23 mouse cellular contexts compared by ENCODE assay signal in the genomic region with DNA sequence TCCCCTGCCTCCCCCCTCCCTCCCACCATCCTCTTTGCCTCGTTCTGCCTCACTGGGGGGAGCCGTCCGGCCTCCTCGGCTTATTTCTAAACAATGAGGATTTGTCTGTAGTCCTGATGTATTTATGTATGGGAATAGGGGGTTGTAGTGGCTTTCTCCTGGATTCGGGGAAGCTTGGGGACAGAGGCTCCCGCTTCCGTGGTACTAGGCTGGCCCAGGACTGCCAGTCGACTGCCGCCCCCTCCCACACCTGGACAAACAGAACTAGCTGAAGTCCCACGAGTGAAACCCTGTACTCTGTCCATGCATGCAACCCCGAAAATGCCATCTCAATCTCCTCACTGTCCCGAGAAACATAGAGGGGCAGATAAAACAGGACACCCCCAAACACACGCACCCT. TPM values are rescaled to one million over a fixed set of nuclear protein-coding genes. Genes with fewer than 3 reads are reported as not detected.
A peak's percentile ranks its signal among the peaks of the same experiment; 100 is the strongest.
DNase-seq lines count a peak whose midpoint lies in the region; ATAC-seq and TF ChIP-seq lines count a peak whose summit lies in the region.
"Had no signal": no experiment of that assay in that cellular context is flagged by ENCODE, and none has a peak within 500 bp of the region (broad histone marks: within the 10 kb centered on the region; RNA-seq: fewer than 3 reads in every experiment).

No protein-coding gene starts in this region.

- H3K36me3 ChIP-seq in neural tube, embryonic 15.5 days = no peaks in the 10 kb centered on the region
- no peaks in the 10 kb centered on the region for H3K36me3 ChIP-seq in limb, embryonic 11.5 days (ENCODE audit: control insufficient read depth, insufficient read depth, low read length)
- no peaks in the 10 kb centered on the region for H3K36me3 ChIP-seq in thymus, adult 2 months (ENCODE audit: control insufficient read depth, insufficient read depth, low read length)
- H3K36me3 ChIP-seq: heart, embryonic 12.5 days; midbrain, embryonic 12.5 days; stomach, embryonic 15.5 days had no signal

- H3K27me3 ChIP-seq in neural tube, embryonic 15.5 days (replicated peaks) = peaks cover 97% of the 10 kb centered on the region
- H3K27me3 ChIP-seq in limb, embryonic 11.5 days (ENCODE audit: control insufficient read depth, insufficient read depth, low read length) = peaks cover 37% of the 10 kb centered on the region
- peaks cover 41% of the 10 kb centered on the region for H3K27me3 ChIP-seq in thymus, adult 2 months (ENCODE audit: control insufficient read depth, insufficient read depth, low read length)
- H3K27me3 ChIP-seq: Patski had no signal

- H3K4me1 ChIP-seq in neural tube, embryonic 15.5 days = peaks cover 25% of the 10 kb centered on the region
- H3K4me1 ChIP-seq in limb, embryonic 11.5 days (ENCODE audit: control insufficient read depth, insufficient read depth, low read length) = peaks cover 44% of the 10 kb centered on the region
- peaks cover 24% of the 10 kb centered on the region for H3K4me1 ChIP-seq in thymus, adult 2 months (replicated peaks; ENCODE audit: control insufficient read depth, insufficient read depth, low read length)

- ATAC-seq in neural tube, embryonic 15.5 days (ENCODE audit: low FRiP score) = no peak
- ATAC-seq in limb, embryonic 11.5 days (ENCODE audit: insufficient number of reproducible peaks, low FRiP score, low TSS enrichment, low read depth) = no peak
- ATAC-seq: liver, postnatal 0 days; Patski had no signal

- H3K27ac ChIP-seq in gastrocnemius, adult 2 months = peak overlapping the region; percentile 98
- H3K27ac ChIP-seq in neural tube, embryonic 15.5 days (replicated peaks) = no peak overlapping the region
- no peak overlapping the region for H3K27ac ChIP-seq in limb, embryonic 11.5 days (replicated peaks; ENCODE audit: low read depth, low read length)
- no peak overlapping the region for H3K27ac ChIP-seq in thymus, adult 2 months (ENCODE audit: control insufficient read depth, insufficient read depth, low read length)
- H3K27ac ChIP-seq: midbrain, embryonic 12.5 days; stomach, embryonic 15.5 days had no signal

- peak overlapping the region; percentile 80 for H3K4me3 ChIP-seq in gastrocnemius, adult 2 months
- H3K4me3 ChIP-seq in neural tube, embryonic 15.5 days (replicated peaks) = no peak overlapping the region
- no peak overlapping the region for H3K4me3 ChIP-seq in limb, embryonic 11.5 days (ENCODE audit: low read depth, low read length)
- no peak overlapping the region for H3K4me3 ChIP-seq in thymus, adult 2 months (ENCODE audit: control insufficient read depth, insufficient read depth, low read length)
- H3K4me3 ChIP-seq: heart, embryonic 12.5 days; midbrain, embryonic 12.5 days; stomach, embryonic 15.5 days had no signal

- no peak overlapping the region for H3K9ac ChIP-seq in neural tube, embryonic 15.5 days (replicated peaks)
- H3K9ac ChIP-seq in limb, embryonic 11.5 days (ENCODE audit: low read length) = no peak overlapping the region
- H3K9ac ChIP-seq: heart, embryonic 12.5 days; liver, postnatal 0 days; midbrain, embryonic 12.5 days; stomach, embryonic 15.5 days had no signal

- no peak overlapping the region for H3K4me2 ChIP-seq in neural tube, embryonic 15.5 days
- peak overlapping the region; percentile 25; the same call in 1 of the 2 replicates for H3K4me2 ChIP-seq in limb, embryonic 11.5 days (ENCODE audit: low read depth, severe bottlenecking)
- H3K4me2 ChIP-seq: heart, embryonic 12.5 days; midbrain, embryonic 12.5 days; stomach, embryonic 15.5 days had no signal

- no peaks in the 10 kb centered on the region for H3K9me3 ChIP-seq in neural tube, embryonic 15.5 days (replicated peaks)
- H3K9me3 ChIP-seq in limb, embryonic 11.5 days (ENCODE audit: control insufficient read depth, low read length) = no peaks in the 10 kb centered on the region
- H3K9me3 ChIP-seq: heart, embryonic 12.5 days; midbrain, embryonic 12.5 days; stomach, embryonic 15.5 days had no signal

- no peak for TF ChIP-seq POLR2A in thymus, adult 2 months (IDR thresholded peaks at IDR 0.05; ENCODE audit: control insufficient read depth, extremely low read depth, insufficient read depth, low read length, poor library complexity)

- no peak for TF ChIP-seq CTCF in gastrocnemius, adult 2 months (IDR thresholded peaks at IDR 0.05)
- no peak for TF ChIP-seq CTCF in thymus, adult 2 months (IDR thresholded peaks at IDR 0.05; ENCODE audit: borderline replicate concordance, control insufficient read depth, extremely low read depth, insufficient read depth, low read length, poor library complexity)

- WGBS in neural tube, embryonic 15.5 days = 2% methylated on average over 13 of the region's 13 CpGs
- 1% methylated on average over 13 of the region's 13 CpGs for WGBS in limb, embryonic 11.5 days
- 11% methylated on average over 13 of the region's 13 CpGs for WGBS in thymus, adult 2 months

- DNase-seq in gastrocnemius, adult 2 months = peak; percentile 22
- DNase-seq in gastrocnemius, postnatal 25 days = no peak
- DNase-seq in neural tube, embryonic 10.5 days (ENCODE audit: extremely low spot score, low spot score) = peak; percentile 50
- peak; percentile 43 for DNase-seq in limb, embryonic 11.5 days (ENCODE audit: low spot score)
- DNase-seq in lung, adult 18-20 months = no peak
- DNase-seq in right cerebral cortex, postnatal 10 days (ENCODE audit: low spot score in 2 of 2) = no peak
- DNase-seq in thymus, adult 2 months = no peak
- DNase-seq: adrenal gland, postnatal 25 days; cerebellum, adult 2 months; gastrocnemius, postnatal 36 days; heart, postnatal 4 days; kidney, adult 18-20 months; kidney, postnatal 14 days; layer of hippocampus, adult 9-11 months; liver; liver, postnatal 0 days; right cerebral cortex, postnatal 14 days had no signal

- intact Hi-C loops in gastrocnemius, adult 2 months (cut with DNase I) = no loop called here

RNA-seq across cellular contexts. Expression of gene Six1, which starts 3.4 kb away (rescaled TPM):
- 10 to 100 TPM; 59.8 to 68.4 TPM for total RNA-seq in gastrocnemius, adult 2 months (2021)
- total RNA-seq in gastrocnemius, postnatal 25 days (2021) = 10 to 100 TPM; 47.7 to 51.0 TPM
- polyA plus RNA-seq in neural tube, embryonic 15.5 days (2015; fragmentation: Nextera tagmentation; extraction: Ambion mirVana) = 2.8 and 6.8 TPM in 2 replicates
- 58.5 and 66.4 TPM in 2 replicates for polyA plus RNA-seq in limb, embryonic 11.5 days (2014; fragmentation: Nextera tagmentation; extraction: Ambion mirVana)
- polyA plus RNA-seq in thymus, adult 2 months (2012; rRNA removed) = 11.9 and 13.9 TPM in 2 replicates
- polyA plus RNA-seq: spleen, adult 2 months had no signal

Comparison
In these comparisons a context has a peak if more than half of its experiments do, and no peak if none do; other contexts are left out.
1. DNase-seq: peak in gastrocnemius, adult 2 months (single experiment), neural tube, embryonic 10.5 days (single experiment) and limb, embryonic 11.5 days (single experiment); none in gastrocnemius, postnatal 25 days (single experiment), lung, adult 18-20 months (0 of 2), right cerebral cortex, postnatal 10 days (0 of 2) and thymus, adult 2 months (single experiment).